Mouse (Mus musculus) gastrocnemius, postnatal 25 days (tissue): ENCODE results near the gene Ebf4. TPM values are rescaled to one million over a fixed set of nuclear protein-coding genes. Genes with fewer than 3 reads are reported as not detected.
"Not testable (repeated sequence)": the region's sequence is repeated elsewhere in the genome, so short reads cannot be mapped to it uniquely, and the experiment has no call there.

Experiments used
- DNase-seq: peaks from one replicate; pipeline ENCODE4 v3.0.0; 2022
- total RNA-seq, 2 experiments: library from RNA; stranded (reverse); gene quantifications; 1 replicate in 1 of 2; 2 replicates in 1 of 2; pipeline ENCODE4 v1.2.3; 2021

Gene Ebf4
- total RNA-seq, 2 experiments from 2014 or later: 0.19 to 0.49 TPM

DNA sequence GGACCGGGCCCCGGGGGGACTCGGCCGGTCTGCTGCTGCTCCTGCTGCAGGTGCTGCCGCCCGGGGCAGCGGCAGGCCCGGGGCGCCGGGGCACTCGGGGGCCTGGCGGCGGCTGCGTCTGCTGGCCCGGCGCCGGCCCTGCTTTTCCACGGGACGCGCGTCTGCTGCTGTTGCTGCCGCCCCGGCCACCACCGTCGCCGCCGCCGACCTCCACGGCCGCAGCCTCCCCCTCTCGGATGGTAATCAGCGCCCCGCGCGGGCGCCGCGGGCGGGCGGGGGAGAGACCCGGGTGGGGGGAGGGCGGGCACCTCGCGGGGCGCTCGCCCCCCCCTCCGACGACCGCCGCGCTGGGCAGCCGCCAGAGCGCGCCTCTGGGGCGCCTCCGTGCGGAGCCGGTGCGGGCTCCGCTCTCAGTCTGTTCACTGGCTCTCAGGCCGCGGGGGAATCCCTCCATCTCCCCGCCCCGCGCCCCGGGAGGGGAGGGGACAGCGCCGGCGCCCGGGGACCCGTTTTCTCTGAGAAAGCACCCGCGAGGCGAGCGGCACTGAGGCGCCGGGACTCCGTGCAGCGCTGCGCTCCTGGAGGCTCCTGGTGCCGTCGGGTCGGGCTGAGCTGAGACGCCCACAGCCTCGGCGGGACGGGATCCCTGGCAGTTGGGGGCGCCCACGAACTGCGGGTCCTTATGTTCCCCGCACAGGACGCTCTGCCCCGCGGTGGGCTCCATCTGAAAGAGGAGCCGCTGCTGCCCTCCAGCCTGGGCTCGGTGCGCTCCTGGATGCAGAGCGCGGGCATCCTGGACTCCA, 563 bp downstream of the Ebf4 start:
- DNase-seq: peak; percentile 35

DNA sequence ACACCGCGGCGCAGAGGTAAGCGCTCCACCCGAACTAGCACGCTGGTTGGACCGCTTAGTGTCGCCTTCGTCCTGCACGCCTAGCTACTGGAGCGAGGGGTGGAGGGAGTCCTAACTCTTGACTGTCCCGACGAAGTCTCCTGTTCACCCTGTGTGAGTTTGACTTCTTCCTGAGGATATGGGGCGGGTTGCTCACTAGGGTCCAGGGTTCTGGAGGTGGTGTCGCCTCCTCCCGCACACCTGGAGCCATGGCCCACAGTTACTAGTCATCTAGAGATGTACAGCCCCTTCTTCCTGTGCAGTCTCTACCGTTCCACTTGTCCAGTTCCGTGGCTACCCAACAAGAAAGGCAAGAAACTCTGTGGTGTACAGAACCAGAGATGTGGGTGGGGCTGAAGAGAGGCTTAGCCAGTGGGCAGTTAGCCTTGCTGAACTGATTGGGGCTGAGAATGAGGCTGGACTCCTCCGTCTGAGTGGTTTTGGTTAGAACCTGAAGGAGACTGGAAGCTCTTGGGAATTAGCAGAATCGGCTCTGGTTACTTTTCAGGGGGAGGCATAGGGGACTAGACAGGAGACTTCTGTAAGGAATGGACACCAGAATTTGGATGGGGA, 1.3 kb downstream of the Ebf4 start:
- DNase-seq: no peak

DNA sequence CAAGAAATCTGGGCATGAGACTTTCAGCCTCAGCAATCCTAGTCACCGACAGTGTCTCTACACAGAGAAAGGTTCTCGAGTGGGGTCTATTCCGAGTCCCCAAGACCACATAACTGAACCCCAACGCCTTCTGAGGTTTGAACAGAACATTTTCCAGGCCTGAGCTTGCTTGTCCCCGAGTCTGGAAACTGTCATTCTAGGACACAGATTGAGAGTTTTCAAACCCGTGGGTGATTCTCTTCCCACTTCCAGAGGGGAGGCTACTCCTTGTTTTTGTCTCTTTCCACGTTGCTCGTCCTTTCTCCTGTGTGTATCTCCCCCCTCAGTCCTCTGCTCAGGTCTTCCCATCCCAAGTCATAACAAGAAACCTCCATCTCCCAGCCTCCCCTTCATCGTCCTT, 2.6 kb downstream of the Ebf4 start:
- no peak for DNase-seq

DNA sequence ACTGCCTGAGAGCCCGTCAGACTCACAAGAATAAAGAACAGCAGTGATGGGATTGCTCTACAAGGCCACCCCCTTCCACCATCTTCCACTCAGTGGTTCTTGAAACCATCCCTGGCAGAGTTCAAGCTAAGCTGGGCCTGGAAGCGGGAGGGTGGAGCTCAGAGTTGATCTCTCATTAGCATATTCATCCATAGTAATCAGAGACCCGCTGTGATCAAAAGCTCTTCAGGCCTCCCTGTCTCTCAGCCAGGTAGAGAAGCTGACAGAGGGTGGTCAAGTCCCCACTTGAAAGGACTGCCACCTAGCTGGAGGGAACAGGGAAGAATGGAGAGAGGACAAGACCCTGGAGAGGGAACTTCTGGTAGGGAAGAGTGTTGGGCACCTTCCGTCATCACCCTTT, 8.0 kb downstream of the Ebf4 start:
- DNase-seq: no peak

DNA sequence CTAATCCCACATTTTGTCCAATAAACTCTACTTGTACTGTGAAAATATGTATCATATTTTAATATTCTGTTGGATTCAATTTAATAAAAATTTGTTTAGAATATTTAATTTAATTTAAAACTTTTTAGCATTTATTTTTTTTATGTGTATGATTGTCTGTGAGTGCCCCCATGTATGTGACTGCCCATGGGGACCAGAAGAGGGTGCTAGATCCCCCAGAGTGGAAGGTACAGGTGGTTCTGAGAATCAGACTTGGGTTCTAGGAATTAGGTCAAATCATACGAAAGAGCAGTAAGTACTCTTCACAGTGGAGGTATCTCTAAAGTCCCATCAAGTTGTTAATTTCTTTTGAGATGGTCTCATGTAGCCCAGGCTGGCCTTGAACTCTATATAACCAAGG, 32.1 kb downstream of the Ebf4 start:
- DNase-seq: no peak

DNA sequence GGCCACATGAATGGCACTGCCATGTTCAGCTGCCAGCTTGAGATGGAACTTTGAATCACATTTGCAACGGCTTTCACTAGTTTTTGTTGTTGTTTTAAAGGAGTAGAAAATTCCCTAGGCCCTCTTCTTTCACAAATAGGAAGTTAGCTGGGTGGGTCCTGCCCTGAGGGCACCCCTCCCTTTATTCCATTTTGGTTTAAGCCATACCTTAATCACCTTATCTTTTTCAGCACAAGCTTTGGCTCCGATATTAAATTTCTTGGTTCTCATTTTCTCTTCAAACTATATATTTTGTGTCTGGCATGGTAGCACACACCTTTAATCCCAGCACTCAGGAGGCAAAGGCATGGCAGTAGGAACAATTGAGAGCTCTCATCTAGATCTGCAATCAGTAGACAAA, 34.5 kb downstream of the Ebf4 start:
- no peak for DNase-seq

DNA sequence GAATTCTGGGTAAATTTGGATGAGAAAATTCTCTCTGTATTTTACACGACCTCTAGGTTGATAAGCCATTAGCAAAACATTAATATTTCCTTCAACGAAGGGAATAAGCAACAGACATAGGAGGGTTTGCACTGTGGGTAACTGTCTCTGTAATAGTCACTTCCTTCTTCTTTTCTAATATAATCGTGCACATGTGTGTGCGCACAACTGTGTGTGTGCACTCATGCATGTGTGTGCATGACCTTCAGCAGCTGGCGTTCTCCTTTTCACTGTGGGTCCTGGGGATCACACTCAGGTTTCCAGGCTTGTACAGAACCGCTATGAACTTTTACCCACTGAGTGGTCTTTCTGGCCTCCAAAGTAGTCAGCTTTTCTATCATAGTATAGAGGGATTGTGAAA, 40.1 kb downstream of the Ebf4 start:
- DNase-seq: no peak

DNA sequence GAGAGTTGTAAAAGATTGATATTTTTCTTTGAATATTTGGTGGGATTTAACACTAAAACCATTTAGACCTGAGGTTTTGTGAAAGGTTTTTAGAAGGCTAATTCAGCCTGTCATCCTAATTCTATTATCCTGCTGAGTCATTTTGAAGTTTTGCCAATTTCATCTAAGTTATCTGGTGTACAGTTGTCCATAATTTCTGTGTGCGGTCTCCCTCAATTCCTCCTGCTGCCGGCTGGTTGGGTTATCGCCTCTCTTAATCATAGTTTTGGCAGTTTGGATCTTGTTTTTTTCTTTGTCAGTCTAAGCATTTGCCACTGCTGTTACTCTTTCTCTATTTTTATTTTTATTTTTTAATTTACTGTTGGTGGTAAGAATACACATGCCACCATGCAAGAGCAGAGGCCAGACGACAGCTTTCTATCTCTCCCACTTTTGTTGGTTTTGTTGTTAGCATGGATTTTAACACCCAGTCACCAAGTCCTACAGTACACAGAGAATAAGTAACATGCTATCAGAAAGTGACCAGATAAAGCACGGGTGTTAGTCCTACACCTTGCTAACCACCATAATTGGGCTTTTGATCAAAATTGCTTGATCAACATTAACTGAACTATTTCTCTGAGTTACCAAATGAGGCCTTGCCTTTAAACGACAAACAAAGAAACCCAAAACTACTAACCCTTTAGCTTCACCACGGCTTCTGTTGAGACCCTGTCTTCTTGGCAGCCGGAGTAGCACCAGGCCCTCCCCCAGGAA, 45.7 kb downstream of the Ebf4 start:
- DNase-seq: no peak

DNA sequence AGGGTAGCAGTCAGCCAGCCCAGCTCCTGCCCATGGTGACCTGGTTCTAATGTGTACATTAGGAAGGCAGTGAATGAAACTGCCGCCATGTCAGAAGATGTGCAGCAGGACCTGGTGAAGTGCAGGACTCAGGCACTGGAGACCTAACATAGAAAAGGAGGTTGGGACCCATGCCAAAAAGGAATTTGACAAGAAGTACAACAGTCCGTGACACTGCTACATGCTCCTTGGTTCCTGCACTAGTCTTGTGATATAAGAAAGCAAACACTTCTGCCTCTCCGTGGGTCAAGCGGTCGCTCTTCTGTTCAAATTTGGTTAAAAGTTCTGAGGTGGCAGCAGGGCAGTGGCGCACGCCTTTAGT, 46.2 kb downstream of the Ebf4 start:
- DNase-seq: no peak

DNA sequence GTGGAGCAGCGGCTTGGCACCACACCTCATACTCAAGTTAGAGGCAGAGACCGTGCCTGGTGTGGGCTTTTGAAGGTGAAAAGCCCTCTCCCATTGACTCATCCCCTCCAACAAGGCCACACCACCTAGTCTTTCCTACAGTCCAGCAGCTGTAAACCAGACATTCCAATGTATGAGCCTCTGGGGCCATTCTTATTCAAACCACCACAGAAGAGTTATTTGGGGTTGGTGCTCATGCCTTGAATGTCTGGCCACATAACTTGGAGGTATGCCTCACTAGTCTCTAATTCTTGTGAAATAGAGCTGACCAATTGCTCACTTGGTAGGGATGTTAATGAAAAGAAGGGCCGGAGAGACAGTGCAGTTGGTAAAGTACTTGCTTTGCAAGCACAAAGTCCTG, 55.4 kb downstream of the Ebf4 start:
- DNase-seq: no peak

DNA sequence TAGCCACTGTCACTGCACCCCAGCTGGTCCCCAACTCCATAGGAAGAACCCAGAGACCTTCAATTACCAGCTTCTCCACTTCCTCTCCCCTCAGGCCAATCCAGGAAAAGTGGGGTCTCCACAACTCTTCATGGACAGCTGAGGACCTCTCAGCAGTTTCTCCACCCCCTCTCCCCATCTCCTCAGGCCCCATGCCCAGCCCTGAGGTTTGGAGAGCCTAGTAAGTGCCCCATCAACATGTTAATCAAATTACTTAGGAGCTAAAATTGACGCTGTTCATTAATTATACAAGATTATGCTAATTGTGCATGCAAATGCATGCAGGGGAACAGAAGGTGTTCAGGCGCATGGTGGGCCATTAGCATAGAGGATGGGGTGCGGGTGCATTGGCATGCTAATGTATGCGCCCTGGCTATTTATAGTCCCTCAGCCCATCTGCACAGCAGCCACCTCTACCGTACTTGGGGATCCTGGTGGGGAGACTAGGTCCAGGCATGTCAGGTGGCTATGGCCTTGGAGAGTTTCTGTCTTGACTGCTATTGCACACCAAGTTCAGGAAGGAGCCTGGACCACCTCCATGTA, 56.9 kb downstream of the Ebf4 start:
- DNase-seq: no peak

DNA sequence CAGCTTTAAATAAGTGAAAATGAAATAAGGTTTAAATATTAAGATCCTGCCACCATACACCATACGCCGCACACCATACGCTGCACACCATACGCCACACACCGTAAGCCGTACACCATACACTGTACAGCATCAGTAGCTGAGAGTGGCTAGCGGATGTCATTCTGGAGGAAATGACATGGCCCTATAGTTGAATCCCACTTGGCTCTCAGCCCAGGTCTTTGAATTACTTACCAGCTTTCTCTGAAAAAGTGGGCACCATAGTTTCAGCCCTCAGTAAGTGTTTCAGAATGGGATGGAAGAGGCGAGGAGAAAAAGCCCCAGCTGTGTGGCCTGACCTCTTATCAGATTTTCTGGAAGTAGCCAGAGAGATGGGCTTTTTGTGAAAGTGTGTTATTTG, 58.4 kb downstream of the Ebf4 start:
- no peak for DNase-seq

DNA sequence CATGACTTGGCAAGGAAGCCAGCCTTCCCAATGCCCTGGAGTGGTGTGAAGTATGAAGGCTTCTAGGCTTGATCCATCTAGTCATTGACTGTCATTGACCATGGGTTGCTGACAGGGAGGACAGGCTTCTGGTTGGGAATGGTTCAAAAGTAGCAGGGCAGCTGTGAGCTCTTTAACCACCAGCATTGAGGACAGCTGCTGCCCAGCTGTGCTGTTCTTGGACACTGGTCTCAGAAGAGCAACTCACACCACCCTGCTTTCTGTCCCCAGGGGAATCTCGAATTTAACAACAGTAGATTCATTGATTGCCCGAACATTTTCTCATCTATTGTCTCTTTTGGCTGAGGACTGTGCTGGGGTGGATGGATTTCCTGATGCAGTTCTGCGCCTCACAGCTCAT, 58.9 kb downstream of the Ebf4 start:
- no peak for DNase-seq

DNA sequence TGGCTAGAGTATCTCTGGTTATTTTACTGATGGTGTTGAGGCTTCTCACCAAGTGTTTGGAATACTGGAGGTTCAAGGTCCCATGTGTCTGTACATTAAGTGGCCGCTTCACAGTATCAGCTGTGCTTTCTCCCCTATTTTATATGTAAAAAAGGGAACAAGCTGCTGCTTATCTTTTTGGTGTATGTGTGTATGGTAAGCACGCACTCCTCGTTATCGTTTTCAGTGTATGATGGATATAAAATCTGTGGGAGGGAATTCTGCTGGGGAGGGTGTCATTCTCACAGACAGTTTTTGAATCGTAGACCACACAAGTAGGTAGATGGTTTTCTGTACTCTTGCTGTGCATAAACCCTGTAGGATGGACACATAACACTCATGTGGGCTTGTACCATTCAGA, 62.6 kb downstream of the Ebf4 start:
- no peak for DNase-seq

DNA sequence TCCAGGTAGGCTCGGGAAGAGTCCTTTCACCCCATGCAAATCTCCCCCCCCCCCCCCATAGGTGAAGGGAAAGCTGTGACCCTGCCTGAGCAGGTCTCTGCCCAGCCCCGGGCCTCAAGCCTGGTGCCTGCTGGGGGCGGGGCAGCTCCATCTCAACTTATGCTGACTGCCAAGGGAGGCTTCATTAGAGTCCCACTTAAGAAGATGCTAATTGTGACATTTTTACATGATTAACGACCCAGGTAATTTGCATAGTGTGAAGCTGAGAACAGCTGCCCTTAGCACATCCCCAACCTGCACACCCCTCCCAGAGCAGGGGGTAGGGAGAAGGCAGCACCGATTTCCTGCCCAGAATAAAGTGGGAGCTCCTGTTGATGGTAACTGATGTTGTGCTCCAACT, 63.9 kb downstream of the Ebf4 start:
- DNase-seq: no peak

DNA sequence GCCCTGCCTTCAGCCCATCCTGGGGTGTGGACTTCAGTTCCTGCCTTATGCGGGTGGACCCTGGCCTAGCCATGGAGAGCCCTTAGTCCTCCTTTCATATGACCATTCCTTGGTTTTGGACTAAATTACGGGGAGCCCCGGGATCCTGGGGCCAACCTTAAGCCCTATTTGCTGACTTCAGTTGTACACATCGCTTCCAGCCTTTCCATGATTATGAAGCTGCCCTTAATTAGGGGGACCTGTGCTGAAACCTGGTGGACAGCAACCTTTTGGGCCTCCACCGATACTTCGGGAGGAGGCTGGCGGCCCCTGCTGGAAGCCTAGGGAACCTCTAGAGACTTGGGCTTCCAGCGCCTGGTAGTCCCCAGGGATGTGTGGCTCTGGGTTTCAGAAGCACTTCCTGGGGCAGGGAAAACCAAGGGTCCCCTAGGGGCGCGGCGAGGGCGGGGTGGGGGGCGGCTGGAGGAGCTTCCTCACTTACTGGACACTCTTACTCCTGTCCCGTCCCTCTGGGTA, 67.6 kb downstream of the Ebf4 start:
- DNase-seq: no peak

DNA sequence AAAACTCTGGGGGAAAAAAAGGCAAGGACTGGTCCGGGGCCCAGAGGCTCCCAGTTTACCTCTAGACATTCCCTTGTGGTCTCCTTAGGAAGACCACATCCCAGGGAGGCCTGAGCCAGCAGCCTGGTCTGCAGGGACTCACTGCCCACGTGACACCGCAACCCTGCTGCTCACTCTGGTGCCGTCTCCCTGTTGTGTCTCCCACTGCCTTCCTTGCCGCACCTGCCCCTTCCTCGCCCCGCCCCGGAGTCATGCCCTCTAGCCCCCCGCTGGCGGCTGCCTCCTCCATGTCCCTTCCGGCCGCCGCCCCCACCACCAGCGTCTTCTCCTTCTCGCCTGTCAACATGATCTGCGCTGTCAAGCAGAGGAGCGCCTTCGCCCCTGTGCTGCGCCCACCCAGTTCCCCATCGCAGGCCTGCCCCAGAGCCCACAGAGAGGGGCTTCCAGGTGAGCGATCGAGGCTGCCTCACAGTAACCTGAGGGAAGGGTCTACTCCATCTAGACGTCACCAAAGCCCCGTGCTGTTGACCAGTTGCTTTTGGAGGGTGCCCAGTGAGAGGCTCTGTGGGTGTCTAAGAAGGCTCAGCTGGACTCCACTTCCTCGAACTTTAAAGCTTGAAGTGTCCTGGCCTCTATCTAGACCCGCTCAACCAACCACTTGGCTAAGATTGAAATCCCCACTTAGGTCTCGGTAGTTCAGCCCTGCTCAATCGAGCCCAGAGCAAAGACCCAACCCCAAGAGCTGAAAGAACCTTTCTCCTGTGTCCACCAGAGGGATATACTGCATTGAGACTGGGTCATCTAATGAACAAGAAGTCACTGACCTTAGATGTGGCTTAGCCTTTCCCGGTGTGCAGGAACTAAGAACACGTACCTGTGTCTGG, 70.5 kb downstream of the Ebf4 start:
- no peak for DNase-seq

DNA sequence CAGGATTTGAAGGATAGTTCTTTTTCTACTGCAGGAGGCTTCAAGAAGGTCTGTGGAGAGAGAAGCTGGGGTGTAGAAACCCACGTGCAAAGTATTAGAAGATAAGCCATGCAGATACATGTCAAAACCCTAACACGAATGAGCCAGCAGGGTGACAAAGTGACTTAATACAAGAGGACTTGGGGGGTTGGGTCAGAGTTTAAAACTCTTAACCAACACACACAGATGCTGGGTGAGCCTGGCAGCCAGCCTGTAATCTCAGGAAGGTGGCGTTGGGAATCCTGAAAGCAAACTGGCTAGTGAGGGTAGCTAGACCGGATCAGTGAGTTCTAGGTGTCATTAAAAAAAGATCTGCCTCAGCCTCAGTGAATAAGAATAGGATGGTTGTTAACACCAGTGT, 72.4 kb downstream of the Ebf4 start:
- DNase-seq: no peak

DNA sequence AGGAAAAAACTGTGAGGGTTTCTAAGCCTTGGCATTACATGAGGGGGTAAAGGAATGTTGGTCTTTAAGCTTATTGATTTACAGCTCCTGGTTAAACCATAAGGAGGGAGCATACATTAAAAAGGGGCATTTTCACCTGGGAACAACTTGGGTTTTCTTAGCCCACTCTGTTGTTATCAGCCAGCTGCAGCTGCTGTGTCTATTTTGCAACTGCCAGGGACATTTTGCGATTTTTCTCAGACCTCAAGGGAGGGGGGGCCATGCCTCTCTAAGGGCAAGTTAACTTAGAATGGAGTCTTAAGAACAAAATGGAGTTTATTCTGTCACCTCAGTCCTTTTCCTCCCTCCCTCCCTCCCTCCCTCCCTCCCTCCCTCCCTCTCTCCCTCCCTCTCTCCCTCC, 78.1 kb downstream of the Ebf4 start:
- not testable (repeated sequence) for DNase-seq

DNA sequence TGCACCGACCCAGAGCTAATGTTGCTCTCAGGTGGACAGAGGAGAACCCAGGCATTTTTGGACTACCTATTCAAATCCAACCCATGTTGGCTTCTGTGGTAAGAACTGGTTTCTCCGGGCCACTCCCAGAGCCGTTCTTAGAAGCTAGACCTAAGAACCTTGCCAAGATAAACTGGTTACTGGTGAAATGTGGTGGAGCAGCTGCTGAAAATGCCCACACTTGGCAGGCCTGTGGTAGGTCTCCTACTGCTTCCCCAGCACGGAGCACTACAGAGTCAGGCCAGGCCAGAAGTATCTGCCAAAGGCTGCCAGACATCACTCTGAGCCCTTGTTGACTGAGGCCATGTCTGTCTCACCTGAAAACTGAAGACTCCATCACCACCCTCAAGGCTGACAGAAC, 80.0 kb downstream of the Ebf4 start:
- no peak for DNase-seq

DNA sequence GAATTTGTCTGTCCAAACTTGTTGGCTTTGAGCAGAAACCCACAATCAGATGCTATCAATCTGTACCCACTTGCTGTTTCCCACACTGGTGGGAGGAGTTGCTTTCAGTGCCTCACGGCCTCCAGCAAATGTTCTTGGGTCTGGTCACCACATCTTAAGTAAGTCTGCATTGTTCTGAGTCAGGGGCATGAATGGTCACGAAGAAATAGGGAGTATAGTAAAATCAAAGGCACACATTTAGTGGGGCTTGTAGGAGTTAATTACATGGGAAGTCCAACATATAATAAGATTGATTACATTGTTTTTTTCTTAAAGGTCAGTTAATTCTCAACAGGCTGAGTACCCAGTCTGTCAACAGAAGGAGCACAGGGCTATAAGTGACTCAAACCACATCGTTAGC, 88.2 kb downstream of the Ebf4 start:
- no peak for DNase-seq

DNA sequence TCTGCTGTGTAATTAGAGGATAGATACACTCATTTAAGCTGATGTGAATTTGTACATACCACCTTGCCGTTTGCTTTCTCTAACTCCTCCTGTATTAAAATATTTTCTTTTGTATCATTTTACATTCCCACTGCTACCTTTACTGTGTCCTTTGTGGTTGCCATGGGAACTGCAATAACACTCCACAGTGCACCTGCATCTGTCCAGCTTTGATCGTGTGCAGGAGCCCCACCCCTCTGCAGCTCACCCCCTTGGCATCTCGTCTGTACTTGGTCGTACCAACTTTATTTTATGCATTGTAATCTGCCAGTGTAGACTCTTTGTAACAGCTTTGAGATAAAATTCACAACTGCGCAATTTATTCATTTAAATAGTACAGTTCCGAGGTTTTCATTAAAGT, 88.9 kb downstream of the Ebf4 start:
- no peak for DNase-seq
